Mouse (Mus musculus) limb, embryonic 11.5 days (tissue): ENCODE measurements around the gene Vstm5. TPM values are rescaled to one million over a fixed set of nuclear protein-coding genes. Genes with fewer than 3 reads are reported as not detected.

Experiments
- ATAC-seq: fragments of 200-750 bp; cut with Nextera tagmentation; 2 replicates; pipeline ENCODE4 v1.8.0; 2017; ENCODE audit warnings: low read depth; ENCODE audit not compliant: insufficient number of reproducible peaks, low FRiP score, low TSS enrichment
- DNase-seq: peaks from one replicate; pipeline ENCODE4 v3.0.0-alpha.2; 2015; ENCODE audit warnings: low spot score
- H3K27ac ChIP-seq: fragments of 300-500 bp; sonication (generic); replicated peaks from 2 replicates; pipeline ENCODE4 v1.5.1; 2014; ENCODE audit warnings: low read depth, mild to moderate bottlenecking, low read length
- H3K27me3 ChIP-seq: fragments of 300-500 bp; sonication (generic); 2 replicates; pipeline ENCODE4 v1.6.1; 2014; ENCODE audit warnings: mild to moderate bottlenecking, low read length, mixed read lengths; ENCODE audit not compliant: control insufficient read depth, insufficient read depth
- H3K36me3 ChIP-seq: fragments of 300-500 bp; sonication (generic); 2 replicates; pipeline ENCODE4 v1.6.1; 2014; ENCODE audit warnings: mild to moderate bottlenecking, low read length, moderate library complexity, mixed read lengths; ENCODE audit not compliant: control insufficient read depth, insufficient read depth
- H3K4me1 ChIP-seq: fragments of 300-500 bp; sonication (generic); 2 replicates; pipeline ENCODE4 v1.6.1; 2014; ENCODE audit warnings: low read length, mixed read lengths; ENCODE audit not compliant: control insufficient read depth, insufficient read depth
- H3K4me2 ChIP-seq: fragments of 300-500 bp; sonication (generic); 2 replicates; pipeline ENCODE4 v1.6.1; 2014; ENCODE audit warnings: low read depth, mild to moderate bottlenecking, moderate library complexity; ENCODE audit not compliant: severe bottlenecking
- H3K4me3 ChIP-seq: fragments of 300-500 bp; sonication (generic); 2 replicates; pipeline ENCODE4 v1.5.1; 2014; ENCODE audit warnings: low read depth, low read length
- H3K9ac ChIP-seq: fragments of 300-500 bp; sonication (generic); 2 replicates; pipeline ENCODE4 v1.6.1; 2014; ENCODE audit warnings: mild to moderate bottlenecking, low read length
- H3K9me3 ChIP-seq: fragments of 300-500 bp; sonication (generic); 2 replicates; pipeline ENCODE4 v1.6.1; 2016; ENCODE audit warnings: low read length; ENCODE audit not compliant: control insufficient read depth
- WGBS: fragments of 180-500 bp; shearing (Covaris S2); extraction: QIAGEN DNeasy Blood & Tissue Kit; methylation state at CpG from one replicate; pipeline ENCODE4 v1.1.7; 2014; 5-methylcytosine and 5-hydroxymethylcytosine counted together
- polyA plus RNA-seq: library from polyadenylated mRNA; unstranded; fragments of >200 nt; fragmentation: Nextera tagmentation; extraction: Ambion mirVana; gene quantifications from 2 replicates; pipeline ENCODE4 v1.2.1, GENCODE M21; 2014

The Vstm5 gene
- polyA plus RNA-seq, 1 experiment from 2014 or later: 1.5 TPM

GRCm38 (mm10) chr9:15245319-15246075 lies 6.7 kb downstream of the Vstm5 start:
- H3K27ac ChIP-seq: no peak overlapping the region
- no peak for ATAC-seq
- H3K4me3 ChIP-seq: no peak overlapping the region
- no peaks in the 10 kb centered on the region for H3K9me3 ChIP-seq
- WGBS: 59% methylated on average over 14 of the region's 14 CpGs
- no peaks in the 10 kb centered on the region for H3K4me1 ChIP-seq
- no peak overlapping the region for H3K9ac ChIP-seq
- H3K27me3 ChIP-seq: no peaks in the 10 kb centered on the region
- no peak for DNase-seq
- H3K4me2 ChIP-seq: no peak overlapping the region
- H3K36me3 ChIP-seq: no peaks in the 10 kb centered on the region

GRCm38 (mm10) chr9:15250376-15250775 lies 11.5 kb downstream of the Vstm5 start:
- Histone ChIP-seq H3K36me3 (no peaks in the 10 kb centered on the region), H3K9me3 (no peaks in the 10 kb centered on the region), H3K4me1 (no peaks in the 10 kb centered on the region), H3K4me3 (no peak overlapping the region), H3K27ac (no peak overlapping the region), H3K27me3 (no peaks in the 10 kb centered on the region), H3K9ac (no peak overlapping the region), H3K4me2 (no peak overlapping the region)
- DNase-seq: no peak
- ATAC-seq: no peak
- whole genome bisulfite sequencing: 78% methylated on average over 7 of the region's 7 CpGs

GRCm38 (mm10) chr9:15252196-15252595 lies 13.4 kb downstream of the Vstm5 start:
- Histone ChIP-seq H3K4me1 (no peaks in the 10 kb centered on the region), H3K27ac (no peak overlapping the region), H3K36me3 (no peaks in the 10 kb centered on the region), H3K27me3 (no peaks in the 10 kb centered on the region), H3K4me2 (no peak overlapping the region), H3K9ac (no peak overlapping the region), H3K9me3 (no peaks in the 10 kb centered on the region), H3K4me3 (no peak overlapping the region)
- ATAC-seq: no peak
- WGBS: 81% methylated on average over 7 of the region's 7 CpGs
- no peak for DNase-seq

- Histone ChIP-seq H3K27me3 (no peaks in the 10 kb centered on the region), H3K4me3 (no peak overlapping the region), H3K9me3 (no peaks in the 10 kb centered on the region), H3K9ac (no peak overlapping the region), H3K4me1 (no peaks in the 10 kb centered on the region), H3K4me2 (no peak overlapping the region), H3K27ac (no peak overlapping the region), H3K36me3 (no peaks in the 10 kb centered on the region)
- ATAC-seq: no peak
- no peak for DNase-seq
- whole genome bisulfite sequencing: 83% methylated on average over 7 of the region's 7 CpGs
Observed at GRCm38 (mm10) chr9:15254501-15254900, 15.7 kb downstream of the Vstm5 start.

GRCm38 (mm10) chr9:15256214-15256613 lies 17.4 kb downstream of the Vstm5 start:
- H3K4me3 ChIP-seq: no peak overlapping the region
- H3K4me1 ChIP-seq: no peaks in the 10 kb centered on the region
- 88% methylated on average over 3 of the region's 3 CpGs for WGBS
- H3K4me2 ChIP-seq: no peak overlapping the region
- no peak overlapping the region for H3K9ac ChIP-seq
- no peak for ATAC-seq
- DNase-seq: no peak
- H3K27me3 ChIP-seq: no peaks in the 10 kb centered on the region
- 0 out of 2 replicates have a peak, but pooled peaks cover 6% of the 10 kb centered on the region for H3K36me3 ChIP-seq
- no peak overlapping the region for H3K27ac ChIP-seq
- no peaks in the 10 kb centered on the region for H3K9me3 ChIP-seq

GRCm38 (mm10) chr9:15261980-15262379 lies 23.1 kb downstream of the Vstm5 start:
- Histone ChIP-seq H3K27ac (no peak overlapping the region), H3K9me3 (no peaks in the 10 kb centered on the region), H3K27me3 (no peaks in the 10 kb centered on the region), H3K4me2 (no peak overlapping the region), H3K4me3 (no peak overlapping the region), H3K9ac (no peak overlapping the region), H3K36me3 (peaks cover 31% of the 10 kb centered on the region), H3K4me1 (no peaks in the 10 kb centered on the region)
- WGBS: 95% methylated on average over 8 of the region's 8 CpGs
- ATAC-seq (no peak), DNase-seq (no peak)

GRCm38 (mm10) chr9:15263487-15263886 lies 24.6 kb downstream of the Vstm5 start:
- Histone ChIP-seq H3K9me3 (no peaks in the 10 kb centered on the region), H3K36me3 (peaks cover 32% of the 10 kb centered on the region), H3K4me3 (no peak overlapping the region), H3K4me1 (no peaks in the 10 kb centered on the region), H3K9ac (no peak overlapping the region), H3K27ac (no peak overlapping the region), H3K4me2 (no peak overlapping the region), H3K27me3 (no peaks in the 10 kb centered on the region)
- WGBS: 92% methylated on average over 10 of the region's 10 CpGs
- ATAC-seq: no peak
- no peak for DNase-seq

GRCm38 (mm10) chr9:15273981-15274380 lies 35.1 kb downstream of the Vstm5 start:
- WGBS: 96% methylated on average over 2 of the region's 2 CpGs
- no peaks in the 10 kb centered on the region for H3K9me3 ChIP-seq
- H3K36me3 ChIP-seq: peaks cover 19% of the 10 kb centered on the region; the same call in 1 of the 2 replicates
- H3K27me3 ChIP-seq: no peaks in the 10 kb centered on the region
- no peak for ATAC-seq
- no peak overlapping the region for H3K27ac ChIP-seq
- no peak for DNase-seq
- no peak overlapping the region for H3K4me3 ChIP-seq
- H3K4me1 ChIP-seq: no peaks in the 10 kb centered on the region
- no peak overlapping the region for H3K9ac ChIP-seq
- no peak overlapping the region for H3K4me2 ChIP-seq

GRCm38 (mm10) chr9:15276855-15277254 lies 38.0 kb downstream of the Vstm5 start:
- WGBS: 94% methylated on average over 4 of the region's 4 CpGs
- DNase-seq: no peak
- H3K4me1 ChIP-seq: peaks cover 5% of the 10 kb centered on the region; the same call in 1 of the 2 replicates
- no peak overlapping the region for H3K9ac ChIP-seq
- H3K27ac ChIP-seq: no peak overlapping the region
- H3K9me3 ChIP-seq: no peaks in the 10 kb centered on the region
- ATAC-seq: no peak
- H3K36me3 ChIP-seq: peaks cover 13% of the 10 kb centered on the region; the same call in 1 of the 2 replicates
- no peak overlapping the region for H3K4me2 ChIP-seq
- no peak overlapping the region for H3K4me3 ChIP-seq
- no peaks in the 10 kb centered on the region for H3K27me3 ChIP-seq
